Mouse (Mus musculus) liver, postnatal 0 days (tissue): ENCODE data around the gene Gtse1. TPM values are rescaled to one million over a fixed set of nuclear protein-coding genes. Genes with fewer than 3 reads are reported as not detected.

Experiments used
- ATAC-seq: fragments of 200-750 bp; cut with Nextera tagmentation; 2 replicates; pipeline ENCODE4 v1.8.0; 2017; ENCODE audit warnings: mild to moderate bottlenecking, moderate library complexity
- DNase-seq: peaks from one replicate; pipeline ENCODE4 v3.0.0-alpha.2; 2016
- H3K27ac ChIP-seq: fragments of 300-500 bp; sonication (generic); 2 replicates; pipeline ENCODE4 v1.5.1; 2014; ENCODE audit warnings: antibody characterized with exemption, moderate library complexity, mild to moderate bottlenecking, low read depth
- H3K27me3 ChIP-seq: fragments of 300-500 bp; sonication (generic); 2 replicates; pipeline ENCODE4 v1.6.1; 2014; ENCODE audit warnings: low read length, control low read depth, mixed read lengths; ENCODE audit not compliant: insufficient read depth
- H3K36me3 ChIP-seq: fragments of 300-500 bp; sonication (generic); replicated peaks from 2 replicates; pipeline ENCODE4 v1.6.1; 2014; ENCODE audit warnings: mild to moderate bottlenecking, control low read depth, low read length, moderate library complexity, mixed read lengths; ENCODE audit not compliant: insufficient read depth
- H3K4me1 ChIP-seq: fragments of 300-500 bp; sonication (generic); 2 replicates; pipeline ENCODE4 v1.6.1; 2014; ENCODE audit warnings: antibody characterized with exemption, mild to moderate bottlenecking, control low read depth; ENCODE audit not compliant: insufficient read depth
- H3K4me2 ChIP-seq: fragments of 300-500 bp; sonication (generic); 2 replicates; pipeline ENCODE4 v1.6.1; 2014; ENCODE audit warnings: low read depth, mild to moderate bottlenecking, low read length, moderate library complexity, mixed read lengths
- H3K4me3 ChIP-seq: fragments of 300-500 bp; sonication (generic); 2 replicates; pipeline ENCODE4 v1.5.1; 2014; ENCODE audit warnings: low read depth, low read length
- H3K9ac ChIP-seq: fragments of 300-500 bp; sonication (generic); replicated peaks from 2 replicates; pipeline ENCODE4 v1.6.1; 2014; ENCODE audit warnings: mild to moderate bottlenecking, moderate library complexity
- H3K9me3 ChIP-seq: fragments of 300-500 bp; sonication (generic); 2 replicates; pipeline ENCODE4 v1.6.1; 2016; ENCODE audit warnings: mild to moderate bottlenecking, control low read depth, low read length, mixed read lengths
- CTCF ChIP-seq: sonication (generic); IDR thresholded peaks from 2 replicates; pipeline ENCODE4 v1.5.1; 2016; ENCODE audit warnings: antibody characterized with exemption, low read depth
- EP300 ChIP-seq: IDR thresholded peaks from 2 replicates; pipeline ENCODE4 v1.6.1; 2016; ENCODE audit warnings: antibody characterized with exemption, low read depth, mild to moderate bottlenecking
- WGBS: fragments of 180-500 bp; shearing (Covaris S2); extraction: QIAGEN DNeasy Blood & Tissue Kit; methylation state at CpG from one replicate; pipeline ENCODE4 v1.1.7; 2014; ENCODE audit not compliant: insufficient replicate concordance; 5-methylcytosine and 5-hydroxymethylcytosine counted together
- polyA plus RNA-seq: library from polyadenylated mRNA; unstranded; fragments of >200 nt; fragmentation: Nextera tagmentation; extraction: Ambion mirVana; gene quantifications from 2 replicates; pipeline ENCODE4 v1.2.1, GENCODE M21; 2015

The Gtse1 gene
- polyA plus RNA-seq = 8.2 and 8.9 TPM in 2 replicates

GRCm38 (mm10) chr15:85859490-85860031 is at the start of gene Gtse1:
Gtse1 (plus strand) TSS chr15:85859745.
- TF ChIP-seq EP300 = no peak
- no peak for TF ChIP-seq CTCF
- peak within 1 kb of the TSS; percentile 84 for H3K4me3 ChIP-seq
- peaks cover 23% of the 10 kb centered on the region for H3K36me3 ChIP-seq
- H3K4me2 ChIP-seq = peak within 1 kb of the TSS; percentile 90
- under 1% methylated on average over 42 of the region's 42 CpGs for WGBS
- H3K9me3 ChIP-seq = no peaks in the 10 kb centered on the region
- ATAC-seq = peak; percentile 99
- peak within 1 kb of the TSS; percentile 49; the same call in 1 of the 2 replicates for H3K27ac ChIP-seq
- peak; percentile 94 for DNase-seq
- H3K9ac ChIP-seq = peak within 1 kb of the TSS; percentile 77
- peaks cover 20% of the 10 kb centered on the region for H3K4me1 ChIP-seq
- no peaks in the 10 kb centered on the region for H3K27me3 ChIP-seq

GRCm38 (mm10) chr15:85810462-85810805 is 49.1 kb upstream of the Gtse1 start:
- DNase-seq = no peak
- H3K9me3 ChIP-seq = no peaks in the 10 kb centered on the region

GRCm38 (mm10) chr15:85810806-85811521 is 48.6 kb upstream of the Gtse1 start:
- H3K9me3 ChIP-seq = 0 out of 2 replicates have a peak, but pooled peaks cover 2% of the 10 kb centered on the region
- 2% methylated on average over 36 of the region's 36 CpGs for WGBS
- peaks cover 9% of the 10 kb centered on the region for H3K4me1 ChIP-seq
- H3K27ac ChIP-seq = peak overlapping the region; percentile 85
- no peaks in the 10 kb centered on the region for H3K27me3 ChIP-seq
- peak; percentile 49 for DNase-seq
- peak overlapping the region; percentile 91 for H3K4me2 ChIP-seq
- H3K9ac ChIP-seq = peak overlapping the region; percentile 83
- no peaks in the 10 kb centered on the region for H3K36me3 ChIP-seq
- TF ChIP-seq CTCF (peak; percentile 54), EP300 (no peak)
- H3K4me3 ChIP-seq = peak overlapping the region; percentile 82
- ATAC-seq = peak; percentile 85

More at GRCm38 (mm10) chr15:85810462-85810805, 49.1 kb upstream of the Gtse1 start:
- no peaks in the 10 kb centered on the region for H3K36me3 ChIP-seq
- H3K4me2 ChIP-seq = peak overlapping the region; percentile 91
- ATAC-seq = no peak
- 70% methylated on average over 5 of the region's 5 CpGs for WGBS
- H3K9ac ChIP-seq = peak overlapping the region; percentile 83
- peak overlapping the region; percentile 85 for H3K27ac ChIP-seq
- peak overlapping the region; percentile 82 for H3K4me3 ChIP-seq
- peaks cover 9% of the 10 kb centered on the region for H3K4me1 ChIP-seq
- no peaks in the 10 kb centered on the region for H3K27me3 ChIP-seq
- TF ChIP-seq CTCF = no peak
- no peak for TF ChIP-seq EP300

GRCm38 (mm10) chr15:85811535-85812277 is 47.8 kb upstream of the Gtse1 start, which contains the start of gene Cdpf1:
Cdpf1 (minus strand) TSS chr15:85811697.
- peak within 1 kb of the TSS; percentile 85 for H3K27ac ChIP-seq
- 2% methylated on average over 36 of the region's 36 CpGs for WGBS
- 0 out of 2 replicates have a peak, but pooled peaks cover 2% of the 10 kb centered on the region for H3K9me3 ChIP-seq
- ATAC-seq = peak; percentile 90
- H3K9ac ChIP-seq = peak within 1 kb of the TSS; percentile 83
- H3K4me3 ChIP-seq = peak within 1 kb of the TSS; percentile 82
- peak; percentile 29; the same call in 1 of the 2 replicates for TF ChIP-seq EP300
- no peak for TF ChIP-seq CTCF
- peak within 1 kb of the TSS; percentile 91 for H3K4me2 ChIP-seq
- DNase-seq = peak; percentile 98
- H3K4me1 ChIP-seq = peaks cover 9% of the 10 kb centered on the region
- H3K27me3 ChIP-seq = no peaks in the 10 kb centered on the region
- no peaks in the 10 kb centered on the region for H3K36me3 ChIP-seq

GRCm38 (mm10) chr15:85813428-85813827 is 46.1 kb upstream of the Gtse1 start:
- WGBS = 59% methylated on average over 10 of the region's 10 CpGs
- Histone ChIP-seq H3K4me2 (no peak overlapping the region), H3K27ac (no peak overlapping the region), H3K9me3 (peaks cover 4% of the 10 kb centered on the region), H3K9ac (no peak overlapping the region), H3K4me3 (no peak overlapping the region), H3K36me3 (no peaks in the 10 kb centered on the region), H3K27me3 (no peaks in the 10 kb centered on the region), H3K4me1 (peaks cover 9% of the 10 kb centered on the region)
- DNase-seq (no peak), ATAC-seq (no peak)
- TF ChIP-seq EP300 (no peak), CTCF (no peak)
